Mouse (Mus musculus) embryonic facial prominence, embryonic 11.5 days (tissue): ENCODE results near the gene Hspa1a. TPM values are rescaled to one million over a fixed set of nuclear protein-coding genes. Genes with fewer than 3 reads are reported as not detected.
A peak's percentile ranks its signal among the peaks of the same experiment; 100 is the strongest.
"Not testable (repeated sequence)": the region's sequence is repeated elsewhere in the genome, so short reads cannot be mapped to it uniquely, and the experiment has no call there.

Experiments used
- ATAC-seq: fragments of 200-750 bp; cut with Nextera tagmentation; replicated peaks from 2 replicates; pipeline ENCODE4 v1.8.0; 2017; ENCODE audit warnings: low read depth; ENCODE audit not compliant: insufficient number of reproducible peaks, low FRiP score, low TSS enrichment
- DNase-seq: peaks from one replicate; pipeline ENCODE4 v3.0.0-alpha.2; 2015; ENCODE audit warnings: low spot score
- H3K27ac ChIP-seq: fragments of 300-500 bp; sonication (generic); replicated peaks from 2 replicates; pipeline ENCODE4 v1.5.1; 2014; ENCODE audit warnings: mild to moderate bottlenecking, low read depth, low read length, control low read depth
- H3K27me3 ChIP-seq: fragments of 300-500 bp; sonication (generic); 2 replicates; pipeline ENCODE4 v1.6.1; 2014; ENCODE audit warnings: mild to moderate bottlenecking, low read length, moderate library complexity, mixed read lengths; ENCODE audit not compliant: control insufficient read depth, insufficient read depth
- H3K36me3 ChIP-seq: fragments of 300-500 bp; sonication (generic); replicated peaks from 2 replicates; pipeline ENCODE4 v1.6.1; 2014; ENCODE audit warnings: low read depth, mild to moderate bottlenecking, low read length, moderate library complexity, mixed read lengths; ENCODE audit not compliant: control insufficient read depth, insufficient read depth
- H3K4me1 ChIP-seq: fragments of 300-500 bp; sonication (generic); 2 replicates; pipeline ENCODE4 v1.6.1; 2014; ENCODE audit warnings: low read length, mixed read lengths; ENCODE audit not compliant: control insufficient read depth, insufficient read depth
- H3K4me2 ChIP-seq: fragments of 300-500 bp; sonication (generic); 2 replicates; pipeline ENCODE4 v1.6.1; 2014; ENCODE audit warnings: low read depth, mild to moderate bottlenecking, control low read depth, low read length, moderate library complexity
- H3K4me3 ChIP-seq: fragments of 300-500 bp; sonication (generic); 2 replicates; pipeline ENCODE4 v1.5.1; 2014; ENCODE audit warnings: low read depth, low read length, control low read depth
- H3K9ac ChIP-seq: fragments of 300-500 bp; sonication (generic); replicated peaks from 2 replicates; pipeline ENCODE4 v1.6.1; 2014; ENCODE audit warnings: mild to moderate bottlenecking, control low read depth, low read length
- H3K9me3 ChIP-seq: fragments of 300-500 bp; sonication (generic); replicated peaks from 2 replicates; pipeline ENCODE4 v1.6.1; 2016; ENCODE audit warnings: mild to moderate bottlenecking, low read length, inconsistent platforms, mixed read lengths; ENCODE audit not compliant: control insufficient read depth
- WGBS: fragments of 180-500 bp; shearing (Covaris S2); extraction: QIAGEN DNeasy Blood & Tissue Kit; methylation state at CpG from one replicate; pipeline ENCODE4 v1.1.7; 2014; 5-methylcytosine and 5-hydroxymethylcytosine counted together
- polyA plus RNA-seq: library from polyadenylated mRNA; unstranded; fragments of >200 nt; fragmentation: Nextera tagmentation; extraction: Ambion mirVana; gene quantifications from 2 replicates; pipeline ENCODE4 v1.2.1, GENCODE M21; 2014

The Hspa1a gene
- polyA plus RNA-seq: 1.7 and 1.8 TPM in 2 replicates

DNA sequence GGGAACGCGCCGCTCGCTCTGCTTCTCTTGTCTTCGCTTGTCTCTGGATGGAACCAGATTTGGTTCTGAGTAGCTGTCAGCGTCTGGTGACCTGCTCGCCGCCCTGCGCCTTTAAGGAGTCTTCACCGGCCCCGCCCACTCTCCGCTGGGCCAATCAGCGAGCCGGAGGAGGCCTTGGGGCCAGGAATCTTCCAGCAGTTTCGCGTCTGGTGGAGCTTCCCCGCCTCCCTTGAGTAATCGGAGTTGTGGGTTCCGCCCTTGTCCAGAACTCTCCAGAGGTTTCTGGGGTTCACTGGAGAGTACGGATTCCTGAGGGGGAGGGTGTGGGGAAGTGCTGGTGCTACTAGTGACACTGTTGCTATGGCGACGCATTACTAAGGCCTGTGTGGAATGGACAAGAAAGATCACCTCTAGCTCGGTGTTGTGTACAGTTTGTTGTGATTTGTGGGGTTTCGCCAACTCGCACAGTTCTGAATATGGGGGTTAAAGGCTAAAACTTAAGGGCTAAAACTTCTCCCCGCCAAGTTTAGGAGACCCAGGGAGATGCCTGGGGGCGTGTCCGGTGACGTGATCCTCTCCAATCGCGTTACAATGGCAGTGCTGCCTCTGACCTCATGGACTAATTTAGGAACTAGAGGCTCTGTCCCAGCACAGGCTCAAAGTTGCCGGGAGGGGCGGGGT lies at the start of gene Hspa1a, which contains the start of gene Hspa1l:
Gene Hspa1a (minus strand): TSS at position 88 of the 681 bp plus-strand sequence.
Gene Hspa1l (plus strand): TSS at position 635 of the 681 bp plus-strand sequence.
- H3K4me1 ChIP-seq, H3K27ac ChIP-seq, H3K9me3 ChIP-seq, H3K36me3 ChIP-seq: not testable (repeated sequence)
- Histone ChIP-seq H3K4me2 (peak within 1 kb of the TSS; percentile 76), H3K27me3 (peaks cover 18% of the 10 kb centered on the region), H3K4me3 (peak within 1 kb of the TSS; percentile 39), H3K9ac (peak within 1 kb of the TSS; percentile 41)
- ATAC-seq (peak; percentile 88), DNase-seq (peak; percentile 78)
- WGBS: under 1% methylated on average over 31 of the region's 33 CpGs

DNA sequence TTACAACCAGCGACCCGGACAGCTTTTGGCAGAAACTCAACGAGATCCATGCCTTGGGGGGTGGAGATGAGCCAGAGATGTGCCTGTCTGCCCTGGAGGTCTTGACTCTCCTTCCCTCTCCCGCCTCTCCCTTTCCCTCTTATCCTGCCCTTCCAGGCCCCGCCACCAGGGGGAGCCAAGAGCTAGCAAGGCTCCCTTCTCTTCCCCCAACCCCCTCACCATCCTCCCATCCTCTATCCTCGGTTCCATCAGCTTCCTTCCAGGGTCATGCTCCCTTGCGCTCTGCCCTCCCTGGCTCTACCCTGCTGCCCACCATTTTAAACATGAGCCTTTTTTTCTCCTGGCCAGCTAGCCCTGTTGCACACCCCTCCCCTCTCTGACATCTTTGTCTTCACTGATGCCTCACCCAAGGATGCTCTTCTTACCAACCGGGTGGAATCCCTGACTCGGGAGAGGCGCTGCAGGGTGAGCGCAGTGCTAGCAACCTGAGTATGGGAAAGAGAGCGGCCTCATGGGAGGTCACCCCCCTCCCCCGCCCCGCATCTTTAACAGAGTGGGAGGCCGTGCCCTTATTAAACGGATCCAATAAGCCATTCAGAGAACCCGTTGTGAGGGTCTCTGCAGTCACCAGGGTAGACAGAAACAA lies 49.3 kb upstream of the Hspa1a start:
- DNase-seq (peak; percentile 89), ATAC-seq (peak; percentile 65)
- Histone ChIP-seq H3K4me3 (no peak overlapping the region), H3K9ac (peak overlapping the region; percentile 45), H3K4me2 (peak overlapping the region; percentile 22; the same call in 1 of the 2 replicates), H3K4me1 (no peaks in the 10 kb centered on the region; the same call in none of the 2 replicates), H3K27ac (no peak overlapping the region; the same call in 1 of the 2 replicates), H3K9me3 (no peaks in the 10 kb centered on the region), H3K36me3 (no peaks in the 10 kb centered on the region), H3K27me3 (no peaks in the 10 kb centered on the region)
- WGBS: 7% methylated on average over 17 of the region's 17 CpGs

DNA sequence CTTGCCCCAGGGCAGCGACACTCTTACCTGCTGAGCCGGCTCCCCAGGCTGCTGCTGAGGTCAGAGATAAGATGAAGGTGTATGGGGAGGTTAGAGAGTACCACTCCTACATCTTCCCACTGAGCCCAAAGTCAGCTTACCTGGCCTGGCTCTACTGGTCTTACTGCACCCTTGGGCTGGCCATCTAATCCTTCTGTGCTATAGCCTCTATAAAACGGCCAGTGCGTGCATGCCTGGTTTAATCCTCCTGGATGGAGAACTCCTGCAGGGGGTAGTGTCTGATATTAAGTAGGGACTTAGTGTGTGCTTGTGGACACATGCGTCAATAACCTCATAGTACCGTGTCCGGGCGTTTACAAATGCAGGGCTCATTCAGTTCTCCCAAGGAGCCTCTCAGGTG lies 48.6 kb upstream of the Hspa1a start:
- Histone ChIP-seq H3K9ac (no peak overlapping the region), H3K9me3 (no peaks in the 10 kb centered on the region), H3K36me3 (peaks cover 1% of the 10 kb centered on the region; the same call in 1 of the 2 replicates), H3K4me2 (no peak overlapping the region), H3K27me3 (no peaks in the 10 kb centered on the region), H3K4me1 (no peaks in the 10 kb centered on the region; the same call in none of the 2 replicates), H3K4me3 (no peak overlapping the region), H3K27ac (no peak overlapping the region)
- ATAC-seq (no peak), DNase-seq (no peak)
- 91% methylated on average over 8 of the region's 8 CpGs for WGBS

DNA sequence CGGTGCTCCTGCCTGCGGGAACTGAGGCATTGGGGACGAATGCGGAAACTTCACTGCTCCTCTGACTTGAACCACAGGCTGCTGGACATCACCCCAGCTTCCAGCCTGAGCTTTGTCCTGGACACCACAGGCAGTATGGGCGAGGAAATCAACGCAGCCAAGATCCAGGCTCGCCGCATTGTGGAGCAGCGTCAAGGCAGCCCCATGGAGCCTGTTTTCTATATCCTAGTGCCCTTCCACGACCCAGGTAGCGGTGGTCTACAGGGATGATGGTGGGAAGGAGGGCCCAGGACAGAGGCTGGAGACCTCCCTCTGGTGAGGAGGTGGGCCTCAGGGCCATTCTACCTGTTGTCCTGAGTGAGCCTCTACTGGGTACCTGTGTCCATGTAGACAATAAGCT lies 47.9 kb upstream of the Hspa1a start:
- 71% methylated on average over 11 of the region's 11 CpGs for WGBS
- no peaks in the 10 kb centered on the region for H3K27me3 ChIP-seq
- H3K27ac ChIP-seq: no peak overlapping the region

DNA sequence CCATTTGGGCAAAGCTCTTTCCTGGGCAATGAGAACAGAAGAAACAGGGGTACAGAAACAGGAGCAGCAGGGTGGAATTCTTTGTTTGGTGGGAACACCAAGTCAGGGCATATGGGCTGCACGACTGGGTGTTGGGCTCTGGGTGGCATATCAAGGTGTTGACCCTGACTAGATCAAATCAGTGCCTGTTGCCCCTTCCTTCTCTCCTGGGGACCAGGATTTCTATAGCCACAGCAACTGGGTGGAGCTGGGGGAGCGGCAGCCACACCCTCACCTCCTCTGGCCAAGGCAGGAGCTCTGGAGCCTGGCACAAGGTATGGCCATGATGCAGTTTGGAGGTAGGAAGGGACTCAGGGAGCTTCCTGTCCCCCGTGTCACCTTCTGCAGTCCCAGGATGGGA lies 46.2 kb upstream of the Hspa1a start:
- H3K27ac ChIP-seq: no peak overlapping the region
- H3K27me3 ChIP-seq: no peaks in the 10 kb centered on the region
- ATAC-seq (no peak), DNase-seq (no peak)
- no peak overlapping the region for H3K4me3 ChIP-seq
- 73% methylated on average over 3 of the region's 3 CpGs for WGBS
- no peaks in the 10 kb centered on the region; the same call in none of the 2 replicates for H3K4me1 ChIP-seq
- no peak overlapping the region for H3K4me2 ChIP-seq
- no peak overlapping the region for H3K9ac ChIP-seq
- H3K36me3 ChIP-seq: peaks cover 19% of the 10 kb centered on the region
- H3K9me3 ChIP-seq: no peaks in the 10 kb centered on the region

More for the DNA sequence above, 47.9 kb upstream of the Hspa1a start:
- Histone ChIP-seq H3K9me3 (no peaks in the 10 kb centered on the region), H3K9ac (no peak overlapping the region), H3K4me3 (no peak overlapping the region), H3K36me3 (peaks cover 3% of the 10 kb centered on the region), H3K4me1 (no peaks in the 10 kb centered on the region; the same call in none of the 2 replicates), H3K4me2 (no peak overlapping the region)
- ATAC-seq (no peak), DNase-seq (no peak)

DNA sequence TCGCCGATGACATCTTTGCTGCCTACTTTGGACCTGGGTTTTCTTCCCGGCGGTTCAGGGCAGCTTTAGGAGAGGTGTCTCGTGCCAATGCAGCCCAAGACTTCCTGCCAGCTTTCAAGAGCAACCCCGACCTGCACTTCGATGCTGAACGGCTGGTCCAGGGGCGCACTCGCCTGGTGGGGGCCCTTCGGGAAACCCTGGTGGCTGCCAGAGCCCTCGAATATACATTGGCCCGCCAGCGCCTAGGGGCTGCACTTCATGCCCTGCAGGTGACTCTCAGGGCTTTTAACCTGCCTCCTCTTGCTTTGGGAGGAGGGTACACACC lies 45.7 kb upstream of the Hspa1a start:
- Histone ChIP-seq H3K4me3 (no peak overlapping the region), H3K9ac (no peak overlapping the region), H3K36me3 (peaks cover 22% of the 10 kb centered on the region), H3K27me3 (no peaks in the 10 kb centered on the region), H3K4me1 (no peaks in the 10 kb centered on the region; the same call in none of the 2 replicates), H3K9me3 (no peaks in the 10 kb centered on the region), H3K4me2 (no peak overlapping the region), H3K27ac (no peak overlapping the region)
- WGBS: 74% methylated on average over 14 of the region's 14 CpGs
- no peak for DNase-seq
- ATAC-seq: no peak

DNA sequence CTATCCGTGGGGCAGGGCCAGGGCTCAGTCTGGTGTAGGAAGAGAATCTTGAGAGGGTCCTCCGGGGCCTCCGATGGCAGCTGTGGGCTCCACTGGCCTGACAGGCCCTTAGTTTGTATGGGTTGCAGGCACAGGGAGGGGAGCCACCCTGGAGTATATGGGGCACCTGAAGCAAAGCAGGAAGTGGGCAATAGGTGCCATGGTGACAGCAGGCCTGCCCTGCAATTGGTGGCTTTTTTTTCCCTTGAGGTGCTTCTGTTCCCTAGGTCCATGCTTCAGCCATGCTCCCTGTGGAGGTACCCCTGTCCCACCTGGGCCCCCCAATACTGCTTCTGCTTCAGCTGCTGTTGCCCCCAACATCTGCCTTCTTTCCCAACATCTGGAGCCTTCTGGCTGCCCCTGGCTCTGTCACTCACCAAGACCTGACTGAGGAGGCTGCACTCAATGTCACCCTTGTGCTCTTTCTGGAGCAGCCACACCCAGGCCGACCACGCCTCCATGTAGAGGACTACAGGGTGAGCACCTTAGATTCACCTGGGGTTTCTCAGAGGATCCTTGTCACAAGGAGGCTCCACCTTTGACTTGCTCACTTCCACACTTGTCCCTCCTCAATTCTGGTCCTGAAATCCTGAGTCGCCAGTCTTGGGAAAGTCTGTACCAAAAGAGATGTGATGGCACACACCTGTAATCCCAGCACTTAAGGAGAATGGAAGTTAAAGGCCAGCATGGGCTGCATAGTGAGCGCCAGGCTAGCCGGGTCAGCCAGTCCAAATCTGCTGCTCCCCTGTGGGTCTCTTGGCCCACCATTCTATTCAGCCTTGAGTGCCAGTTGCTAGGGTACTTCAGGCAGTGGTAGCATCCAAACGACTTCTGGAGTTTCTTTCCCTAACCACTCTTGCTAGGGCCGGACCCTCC lies 45.1 kb upstream of the Hspa1a start:
- H3K4me3 ChIP-seq: no peak overlapping the region
- no peak for DNase-seq
- WGBS: 79% methylated on average over 10 of the region's 10 CpGs

More for the DNA sequence above, 45.1 kb upstream of the Hspa1a start:
- no peaks in the 10 kb centered on the region; the same call in none of the 2 replicates for H3K4me1 ChIP-seq
- no peaks in the 10 kb centered on the region for H3K9me3 ChIP-seq
- H3K27me3 ChIP-seq: no peaks in the 10 kb centered on the region
- H3K36me3 ChIP-seq: peaks cover 28% of the 10 kb centered on the region
- no peak overlapping the region for H3K9ac ChIP-seq
- no peak for ATAC-seq
- no peak overlapping the region for H3K27ac ChIP-seq
- no peak overlapping the region for H3K4me2 ChIP-seq
